Mouse (Mus musculus): ENCODE data around the gene Cox5a.

- TF ChIP-seq ZNF384 (IDR thresholded peaks at IDR 0.05; ENCODE audit: low read depth, low read length) (no peak), HCFC1 (IDR thresholded peaks at IDR 0.05; ENCODE audit: borderline replicate concordance, insufficient read depth, low read length) (no peak)
These were observed 54.5 kb downstream of the Cox5a start for GRCm38 (mm10) chr9:57575577-57575976.

All from ES-E14 (cell line).